Mouse (Mus musculus) liver, adult 2 months (tissue): ENCODE data around the gene Sdhb.

ENCODE experiments used
- CTCF ChIP-seq: fragments of 200-500 bp; IDR thresholded peaks from 2 replicates; pipeline ENCODE4 v1.5.1; 2011; ENCODE audit warnings: low read depth, low read length, control low read depth
- POLR2A ChIP-seq: fragments of 200-500 bp; IDR thresholded peaks from 2 replicates; pipeline ENCODE4 v1.6.1; 2011; ENCODE audit warnings: low read length, control low read depth; ENCODE audit not compliant: insufficient read depth; ENCODE audit errors: extremely low read depth

- TF ChIP-seq POLR2A (no peak), CTCF (no peak)
Observed at GRCm38 (mm10) chr4:140988706-140989290, 27.8 kb downstream of the Sdhb start.
